Mouse (Mus musculus) forebrain, embryonic 12.5 days (tissue): ENCODE measurements around the gene Pcnx3. TPM values are rescaled to one million over a fixed set of nuclear protein-coding genes. Genes with fewer than 3 reads are reported as not detected.

ENCODE experiments used
- ATAC-seq: fragments of 200-750 bp; cut with Nextera tagmentation; 2 replicates; pipeline ENCODE4 v1.8.0; 2017; ENCODE audit warnings: moderate TSS enrichment; ENCODE audit not compliant: low FRiP score
- H3K27ac ChIP-seq: fragments of 300-500 bp; sonication (generic); 2 replicates; pipeline ENCODE4 v1.5.1; 2016; ENCODE audit warnings: mild to moderate bottlenecking
- H3K27me3 ChIP-seq: fragments of 300-500 bp; sonication (generic); 2 replicates; pipeline ENCODE4 v1.6.1; 2016; ENCODE audit warnings: mild to moderate bottlenecking
- H3K36me3 ChIP-seq: fragments of 300-500 bp; sonication (generic); replicated peaks from 2 replicates; pipeline ENCODE4 v1.6.1; 2016; ENCODE audit warnings: mild to moderate bottlenecking
- H3K4me1 ChIP-seq: fragments of 300-500 bp; sonication (generic); 2 replicates; pipeline ENCODE4 v1.6.1; 2016
- H3K4me2 ChIP-seq: fragments of 300-500 bp; sonication (generic); 2 replicates; pipeline ENCODE4 v1.6.1; 2016; ENCODE audit warnings: mild to moderate bottlenecking, moderate library complexity
- H3K4me3 ChIP-seq: fragments of 300-500 bp; sonication (generic); replicated peaks from 2 replicates; pipeline ENCODE4 v1.5.1; 2016; ENCODE audit warnings: mild to moderate bottlenecking
- H3K9ac ChIP-seq: fragments of 300-500 bp; sonication (generic); 2 replicates; pipeline ENCODE4 v1.6.1; 2016; ENCODE audit warnings: mild to moderate bottlenecking
- H3K9me3 ChIP-seq: fragments of 300-500 bp; sonication (generic); 2 replicates; pipeline ENCODE4 v1.6.1; 2016
- WGBS: fragments of 180-500 bp; shearing (Covaris S2); methylation state at CpG from one replicate; pipeline ENCODE4 v1.1.7; 2016; 5-methylcytosine and 5-hydroxymethylcytosine counted together
- polyA plus RNA-seq: library from polyadenylated mRNA; unstranded; fragments of >200 nt; fragmentation: Nextera tagmentation; extraction: Ambion mirVana; gene quantifications from 2 replicates; pipeline ENCODE4 v1.2.1, GENCODE M21; 2016

Pcnx3 gene
- polyA plus RNA-seq, 1 experiment from 2014 or later: 32.4 TPM

- Histone ChIP-seq H3K4me1 (peaks cover 14% of the 10 kb centered on the region), H3K4me3 (no peak overlapping the region), H3K36me3 (peaks cover 64% of the 10 kb centered on the region), H3K27ac (peak overlapping the region; percentile 80; the same call in 1 of the 2 replicates), H3K9ac (no peak overlapping the region), H3K4me2 (no peak overlapping the region), H3K9me3 (no peaks in the 10 kb centered on the region), H3K27me3 (peaks cover 19% of the 10 kb centered on the region)
- no peak for ATAC-seq
- WGBS: 90% methylated on average over 6 of the region's 6 CpGs
Measured at GRCm38 (mm10) chr19:5647791-5648190, 40.9 kb downstream of the Pcnx3 start.

- Histone ChIP-seq H3K4me2 (no peak overlapping the region), H3K4me3 (no peak overlapping the region), H3K9ac (no peak overlapping the region), H3K36me3 (peaks cover 70% of the 10 kb centered on the region), H3K9me3 (no peaks in the 10 kb centered on the region), H3K4me1 (peaks cover 14% of the 10 kb centered on the region), H3K27me3 (peaks cover 9% of the 10 kb centered on the region; the same call in 1 of the 2 replicates), H3K27ac (no peak overlapping the region)
- ATAC-seq: no peak
- WGBS: 92% methylated on average over 8 of the region's 8 CpGs
Measured at GRCm38 (mm10) chr19:5646731-5647330, 41.9 kb downstream of the Pcnx3 start.

- Histone ChIP-seq H3K4me3 (no peak overlapping the region), H3K36me3 (peaks cover 78% of the 10 kb centered on the region), H3K9me3 (no peaks in the 10 kb centered on the region), H3K4me1 (peaks cover 14% of the 10 kb centered on the region), H3K27ac (no peak overlapping the region), H3K27me3 (no peaks in the 10 kb centered on the region), H3K4me2 (no peak overlapping the region), H3K9ac (no peak overlapping the region)
- ATAC-seq: no peak
- 96% methylated on average over 9 of the region's 9 CpGs for WGBS
Measured at GRCm38 (mm10) chr19:5645280-5645679, 43.4 kb downstream of the Pcnx3 start.

- no peak overlapping the region for H3K9ac ChIP-seq
- ATAC-seq: no peak
- H3K4me1 ChIP-seq: peaks cover 16% of the 10 kb centered on the region
- no peaks in the 10 kb centered on the region for H3K27me3 ChIP-seq
- H3K4me3 ChIP-seq: no peak overlapping the region
- 94% methylated on average over 8 of the region's 8 CpGs for WGBS
- H3K9me3 ChIP-seq: no peaks in the 10 kb centered on the region
- H3K27ac ChIP-seq: no peak overlapping the region
- no peak overlapping the region for H3K4me2 ChIP-seq
- peaks cover 73% of the 10 kb centered on the region for H3K36me3 ChIP-seq
Measured at GRCm38 (mm10) chr19:5641641-5642040, 47.1 kb downstream of the Pcnx3 start.

GRCm38 (mm10) chr19:5641021-5641420, 47.7 kb downstream of the Pcnx3 start:
- 95% methylated on average over 17 of the region's 17 CpGs for WGBS
- Histone ChIP-seq H3K4me2 (no peak overlapping the region), H3K4me3 (no peak overlapping the region), H3K27ac (no peak overlapping the region), H3K36me3 (peaks cover 68% of the 10 kb centered on the region), H3K9me3 (no peaks in the 10 kb centered on the region), H3K27me3 (no peaks in the 10 kb centered on the region), H3K9ac (no peak overlapping the region), H3K4me1 (peaks cover 22% of the 10 kb centered on the region)
- no peak for ATAC-seq

- no peaks in the 10 kb centered on the region for H3K27me3 ChIP-seq
- H3K4me1 ChIP-seq: peaks cover 22% of the 10 kb centered on the region
- H3K9me3 ChIP-seq: no peaks in the 10 kb centered on the region
- no peak overlapping the region for H3K4me2 ChIP-seq
- no peak overlapping the region for H3K9ac ChIP-seq
- ATAC-seq: no peak
- 83% methylated on average over 9 of the region's 9 CpGs for WGBS
- peaks cover 61% of the 10 kb centered on the region for H3K36me3 ChIP-seq
- H3K27ac ChIP-seq: no peak overlapping the region
- H3K4me3 ChIP-seq: no peak overlapping the region
Measured at GRCm38 (mm10) chr19:5640339-5640738, 48.4 kb downstream of the Pcnx3 start.

GRCm38 (mm10) chr19:5638416-5639005, 50.2 kb downstream of the Pcnx3 start:
- peak overlapping the region; percentile 89 for H3K4me3 ChIP-seq
- ATAC-seq: no peak
- H3K4me1 ChIP-seq: peaks cover 22% of the 10 kb centered on the region
- 93% methylated on average over 18 of the region's 18 CpGs for WGBS
- peak overlapping the region; percentile 93 for H3K9ac ChIP-seq
- peaks cover 44% of the 10 kb centered on the region for H3K36me3 ChIP-seq
- H3K4me2 ChIP-seq: peak overlapping the region; percentile 82
- H3K27me3 ChIP-seq: no peaks in the 10 kb centered on the region
- H3K27ac ChIP-seq: no peak overlapping the region
- H3K9me3 ChIP-seq: no peaks in the 10 kb centered on the region

GRCm38 (mm10) chr19:5637069-5638047, 51.4 kb downstream of the Pcnx3 start, which contains the start of gene Rela:
Gene Rela, plus strand, starts transcription at chr19:5637483.
- no peaks in the 10 kb centered on the region for H3K27me3 ChIP-seq
- peak; percentile 89 for ATAC-seq
- H3K9me3 ChIP-seq: no peaks in the 10 kb centered on the region
- peak within 1 kb of the TSS; percentile 93 for H3K27ac ChIP-seq
- H3K36me3 ChIP-seq: peaks cover 32% of the 10 kb centered on the region
- H3K9ac ChIP-seq: peak within 1 kb of the TSS; percentile 93
- peak within 1 kb of the TSS; percentile 82 for H3K4me2 ChIP-seq
- peak within 1 kb of the TSS; percentile 89 for H3K4me3 ChIP-seq
- under 1% methylated on average over 103 of the region's 109 CpGs for WGBS
- H3K4me1 ChIP-seq: peaks cover 22% of the 10 kb centered on the region

GRCm38 (mm10) chr19:5636571-5637041, 52.1 kb downstream of the Pcnx3 start:
- H3K36me3 ChIP-seq: peaks cover 25% of the 10 kb centered on the region
- peak overlapping the region; percentile 82 for H3K4me2 ChIP-seq
- peak overlapping the region; percentile 93 for H3K27ac ChIP-seq
- no peak for ATAC-seq
- peak overlapping the region; percentile 89 for H3K4me3 ChIP-seq
- no peaks in the 10 kb centered on the region for H3K9me3 ChIP-seq
- no peaks in the 10 kb centered on the region for H3K27me3 ChIP-seq
- peaks cover 22% of the 10 kb centered on the region for H3K4me1 ChIP-seq
- WGBS: 43% methylated on average over 12 of the region's 12 CpGs
- peak overlapping the region; percentile 93 for H3K9ac ChIP-seq

GRCm38 (mm10) chr19:5636036-5636570, 52.6 kb downstream of the Pcnx3 start:
- H3K9ac ChIP-seq: peak overlapping the region; percentile 93; the same call in 1 of the 2 replicates

GRCm38 (mm10) chr19:5632120-5632519, 56.6 kb downstream of the Pcnx3 start:
- Histone ChIP-seq H3K4me1 (peaks cover 11% of the 10 kb centered on the region), H3K9ac (no peak overlapping the region), H3K36me3 (no peaks in the 10 kb centered on the region), H3K9me3 (no peaks in the 10 kb centered on the region), H3K4me3 (no peak overlapping the region), H3K27ac (no peak overlapping the region), H3K27me3 (0 out of 2 replicates have a peak, but pooled peaks cover 5% of the 10 kb centered on the region), H3K4me2 (no peak overlapping the region)
- 85% methylated on average over 9 of the region's 9 CpGs for WGBS
- ATAC-seq: no peak

More at GRCm38 (mm10) chr19:5636036-5636570, 52.6 kb downstream of the Pcnx3 start:
- Histone ChIP-seq H3K36me3 (peaks cover 20% of the 10 kb centered on the region), H3K4me3 (no peak overlapping the region), H3K27me3 (no peaks in the 10 kb centered on the region), H3K27ac (no peak overlapping the region; the same call in 1 of the 2 replicates), H3K4me2 (no peak overlapping the region), H3K4me1 (peaks cover 22% of the 10 kb centered on the region), H3K9me3 (no peaks in the 10 kb centered on the region)
- no peak for ATAC-seq
- 81% methylated on average over 7 of the region's 7 CpGs for WGBS

GRCm38 (mm10) chr19:5629907-5630306, 58.8 kb downstream of the Pcnx3 start:
- Histone ChIP-seq H3K4me1 (no peaks in the 10 kb centered on the region), H3K4me3 (no peak overlapping the region), H3K4me2 (no peak overlapping the region), H3K27ac (no peak overlapping the region), H3K27me3 (0 out of 2 replicates have a peak, but pooled peaks cover 5% of the 10 kb centered on the region), H3K9me3 (no peaks in the 10 kb centered on the region), H3K9ac (no peak overlapping the region), H3K36me3 (no peaks in the 10 kb centered on the region)
- no peak for ATAC-seq
